Mouse (Mus musculus) stomach, embryonic 15.5 days (tissue): ENCODE measurements around the gene Masp1. TPM values are rescaled to one million over a fixed set of nuclear protein-coding genes. Genes with fewer than 3 reads are reported as not detected.

ENCODE experiments used
- ATAC-seq: fragments of 200-750 bp; cut with Nextera tagmentation; 2 replicates; pipeline ENCODE4 v1.8.0; 2017; ENCODE audit warnings: low read depth, moderate number of reproducible peaks, moderate TSS enrichment; ENCODE audit not compliant: insufficient read depth, low FRiP score
- H3K27ac ChIP-seq: fragments of 300-500 bp; sonication (generic); 2 replicates; pipeline ENCODE4 v1.5.1; 2015; ENCODE audit warnings: mild to moderate bottlenecking, inconsistent platforms
- H3K27me3 ChIP-seq: fragments of 300-500 bp; sonication (generic); replicated peaks from 2 replicates; pipeline ENCODE4 v1.6.1; 2015; ENCODE audit warnings: inconsistent platforms
- H3K36me3 ChIP-seq: fragments of 300-500 bp; sonication (generic); 2 replicates; pipeline ENCODE4 v1.6.1; 2015; ENCODE audit warnings: inconsistent platforms
- H3K4me1 ChIP-seq: fragments of 300-500 bp; sonication (generic); 2 replicates; pipeline ENCODE4 v1.6.1; 2015; ENCODE audit warnings: inconsistent platforms
- H3K4me2 ChIP-seq: fragments of 300-500 bp; sonication (generic); 2 replicates; pipeline ENCODE4 v1.6.1; 2015; ENCODE audit warnings: mild to moderate bottlenecking, inconsistent platforms
- H3K4me3 ChIP-seq: fragments of 300-500 bp; sonication (generic); replicated peaks from 2 replicates; pipeline ENCODE4 v1.5.1; 2015; ENCODE audit warnings: inconsistent platforms
- H3K9ac ChIP-seq: fragments of 300-500 bp; sonication (generic); 2 replicates; pipeline ENCODE4 v1.6.1; 2015; ENCODE audit warnings: inconsistent platforms
- H3K9me3 ChIP-seq: fragments of 300-500 bp; sonication (generic); 2 replicates; pipeline ENCODE4 v1.6.1; 2016; ENCODE audit warnings: inconsistent platforms
- WGBS: fragments of 180-500 bp; shearing (Covaris S2); methylation state at CpG from one replicate; pipeline ENCODE4 v1.1.7; 2015; 5-methylcytosine and 5-hydroxymethylcytosine counted together
- polyA plus RNA-seq: library from polyadenylated mRNA; unstranded; fragments of >200 nt; fragmentation: Nextera tagmentation; extraction: Ambion mirVana; gene quantifications from 2 replicates; pipeline ENCODE4 v1.2.1, GENCODE M21; 2015

Gene Masp1
- polyA plus RNA-seq, 1 experiment from 2014 or later, result 3.0 TPM

DNA sequence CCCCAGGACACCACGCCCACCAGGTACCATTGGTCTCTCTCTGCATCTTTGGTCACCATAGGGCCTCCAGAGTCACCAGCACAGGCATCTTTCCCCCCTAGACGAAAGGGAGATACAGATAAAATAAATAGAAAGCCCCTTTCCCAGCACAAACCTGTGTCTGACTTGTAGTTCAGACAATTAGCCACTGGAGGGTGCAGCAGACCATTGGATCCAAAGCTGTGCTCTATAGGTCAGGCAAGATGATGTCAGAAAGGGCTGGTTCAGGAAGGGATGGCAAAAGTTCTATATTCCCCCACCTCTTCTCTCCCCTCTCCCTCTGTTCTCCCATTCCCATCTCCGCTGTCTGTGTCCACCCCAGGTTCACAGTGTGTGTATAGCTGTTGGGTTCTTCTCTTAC lies 68.1 kb downstream of the Masp1 start:
- 27% methylated on average over 3 of the region's 3 CpGs for WGBS
- Histone ChIP-seq H3K9ac (no peak overlapping the region), H3K27me3 (no peaks in the 10 kb centered on the region), H3K9me3 (no peaks in the 10 kb centered on the region), H3K27ac (no peak overlapping the region), H3K4me3 (no peak overlapping the region), H3K4me2 (no peak overlapping the region), H3K36me3 (no peaks in the 10 kb centered on the region), H3K4me1 (no peaks in the 10 kb centered on the region)
- no peak; the same call in 1 of the 2 replicates for ATAC-seq

DNA sequence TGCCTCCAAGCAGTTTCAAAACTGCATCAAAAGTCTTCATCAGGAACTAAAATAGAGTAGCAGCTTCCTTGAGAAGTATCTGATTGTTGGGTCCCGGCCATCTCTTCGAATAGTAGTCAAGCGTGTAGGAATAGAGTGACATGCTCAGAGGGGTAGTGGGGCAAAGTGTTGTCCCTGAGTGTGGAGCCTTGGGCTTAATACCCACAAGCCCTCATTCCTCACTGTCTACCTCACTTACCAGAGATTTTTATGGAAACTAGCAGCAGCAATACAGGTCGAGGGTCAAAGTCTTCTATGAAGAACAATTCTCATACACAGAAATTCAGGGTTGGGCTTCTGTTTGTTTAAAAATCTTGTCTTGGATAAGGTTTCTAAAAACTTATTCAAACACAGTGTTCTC lies 69.8 kb downstream of the Masp1 start:
- H3K9ac ChIP-seq, result no peak overlapping the region
- no peaks in the 10 kb centered on the region for H3K36me3 ChIP-seq
- no peak for ATAC-seq

GRCm38 (mm10) chr16:23449946-23450345 lies 70.7 kb downstream of the Masp1 start:
- Histone ChIP-seq H3K9me3 (no peaks in the 10 kb centered on the region), H3K9ac (no peak overlapping the region), H3K27me3 (no peaks in the 10 kb centered on the region), H3K4me3 (no peak overlapping the region), H3K4me2 (no peak overlapping the region), H3K27ac (no peak overlapping the region), H3K4me1 (no peaks in the 10 kb centered on the region), H3K36me3 (no peaks in the 10 kb centered on the region)
- no peak for ATAC-seq
- WGBS, result 84% methylated on average over 2 of the region's 2 CpGs

More for the DNA sequence above, 69.8 kb downstream of the Masp1 start:
- Histone ChIP-seq H3K27ac (no peak overlapping the region), H3K4me1 (no peaks in the 10 kb centered on the region), H3K4me3 (no peak overlapping the region), H3K4me2 (no peak overlapping the region), H3K27me3 (no peaks in the 10 kb centered on the region), H3K9me3 (no peaks in the 10 kb centered on the region)
- WGBS, result 85% methylated on average over 4 of the region's 4 CpGs

DNA sequence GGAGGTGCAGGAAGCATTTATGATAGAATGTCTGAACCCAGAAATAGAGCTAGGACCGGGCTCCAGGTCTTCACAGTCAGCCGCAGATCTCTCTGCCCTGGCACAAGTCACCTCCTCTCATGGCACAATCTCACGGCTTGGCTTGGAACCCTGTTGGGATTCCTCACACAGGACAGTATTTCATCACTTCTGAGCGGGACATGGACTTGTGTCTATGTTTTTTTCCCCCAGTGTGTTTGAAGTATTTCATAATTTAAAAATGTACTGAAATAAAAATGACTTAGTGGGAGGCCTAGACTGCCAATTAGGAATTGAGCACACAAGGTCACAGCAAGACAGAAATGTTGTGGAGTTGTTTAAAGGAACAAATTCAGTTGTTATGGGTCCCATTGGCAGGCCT lies 76.4 kb downstream of the Masp1 start:
- Histone ChIP-seq H3K4me2 (no peak overlapping the region), H3K27me3 (no peaks in the 10 kb centered on the region), H3K36me3 (no peaks in the 10 kb centered on the region), H3K9ac (no peak overlapping the region), H3K27ac (no peak overlapping the region), H3K9me3 (no peaks in the 10 kb centered on the region), H3K4me1 (no peaks in the 10 kb centered on the region), H3K4me3 (no peak overlapping the region)
- no peak for ATAC-seq
- WGBS, result 88% methylated on average over 4 of the region's 4 CpGs

- H3K27me3 ChIP-seq, result no peaks in the 10 kb centered on the region
- H3K4me1 ChIP-seq, result no peaks in the 10 kb centered on the region
- no peak overlapping the region for H3K9ac ChIP-seq
- no peaks in the 10 kb centered on the region for H3K9me3 ChIP-seq
- no peak for ATAC-seq
- H3K36me3 ChIP-seq, result no peaks in the 10 kb centered on the region
- H3K4me3 ChIP-seq, result no peak overlapping the region
- H3K4me2 ChIP-seq, result no peak overlapping the region
- 56% methylated on average over 12 of the region's 12 CpGs for WGBS
- H3K27ac ChIP-seq, result no peak overlapping the region
Measured at GRCm38 (mm10) chr16:23437404-23438166, 83.0 kb downstream of the Masp1 start.

DNA sequence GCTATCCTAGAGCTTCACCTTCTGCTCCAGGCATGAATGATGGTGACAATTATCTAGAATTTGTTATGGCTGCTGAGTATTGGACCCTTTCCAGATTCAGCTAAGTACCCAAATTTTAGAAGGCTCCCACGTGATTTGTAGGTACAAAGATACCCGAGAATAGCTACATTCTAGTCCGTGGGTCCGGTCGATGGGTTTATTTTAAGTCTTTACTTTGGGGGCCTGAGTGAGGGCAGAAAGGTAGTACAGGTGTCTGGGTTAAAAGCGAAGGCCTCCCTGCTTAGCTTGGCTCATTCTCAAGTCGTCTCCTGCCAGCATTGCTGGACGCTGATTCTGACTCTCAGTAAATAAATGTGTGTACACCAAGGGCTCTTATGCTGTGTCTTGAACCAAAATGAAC lies 90.6 kb downstream of the Masp1 start:
- no peaks in the 10 kb centered on the region for H3K36me3 ChIP-seq
- H3K4me2 ChIP-seq, result no peak overlapping the region
- H3K9ac ChIP-seq, result no peak overlapping the region
- no peaks in the 10 kb centered on the region for H3K9me3 ChIP-seq
- no peaks in the 10 kb centered on the region for H3K4me1 ChIP-seq
- H3K27ac ChIP-seq, result no peak overlapping the region
- no peak overlapping the region for H3K4me3 ChIP-seq
- ATAC-seq, result no peak
- no peaks in the 10 kb centered on the region for H3K27me3 ChIP-seq
- 72% methylated on average over 8 of the region's 8 CpGs for WGBS

- no peak within 1 kb of the TSS for H3K4me2 ChIP-seq
- no peak within 1 kb of the TSS for H3K9ac ChIP-seq
- H3K4me1 ChIP-seq, result no peaks in the 10 kb centered on the region
- no peak for ATAC-seq
- H3K27me3 ChIP-seq, result no peaks in the 10 kb centered on the region
- H3K27ac ChIP-seq, result no peak within 1 kb of the TSS
- no peaks in the 10 kb centered on the region for H3K36me3 ChIP-seq
- no peaks in the 10 kb centered on the region for H3K9me3 ChIP-seq
- 77% methylated on average over 7 of the region's 7 CpGs for WGBS
- no peak within 1 kb of the TSS for H3K4me3 ChIP-seq
Measured at GRCm38 (mm10) chr16:23428647-23429319, 91.8 kb downstream of the Masp1 start, which contains the start of gene Rtp1. Gene Rtp1 (plus strand): TSS chr16:23429133.

- Histone ChIP-seq H3K4me1 (no peaks in the 10 kb centered on the region), H3K27ac (no peak overlapping the region), H3K4me2 (no peak overlapping the region), H3K36me3 (no peaks in the 10 kb centered on the region), H3K9me3 (no peaks in the 10 kb centered on the region), H3K4me3 (no peak overlapping the region), H3K27me3 (no peaks in the 10 kb centered on the region), H3K9ac (no peak overlapping the region)
- WGBS, result 66% methylated on average over 1 of the region's 1 CpGs
- no peak for ATAC-seq
Measured at GRCm38 (mm10) chr16:23427701-23428100, 92.9 kb downstream of the Masp1 start.

DNA sequence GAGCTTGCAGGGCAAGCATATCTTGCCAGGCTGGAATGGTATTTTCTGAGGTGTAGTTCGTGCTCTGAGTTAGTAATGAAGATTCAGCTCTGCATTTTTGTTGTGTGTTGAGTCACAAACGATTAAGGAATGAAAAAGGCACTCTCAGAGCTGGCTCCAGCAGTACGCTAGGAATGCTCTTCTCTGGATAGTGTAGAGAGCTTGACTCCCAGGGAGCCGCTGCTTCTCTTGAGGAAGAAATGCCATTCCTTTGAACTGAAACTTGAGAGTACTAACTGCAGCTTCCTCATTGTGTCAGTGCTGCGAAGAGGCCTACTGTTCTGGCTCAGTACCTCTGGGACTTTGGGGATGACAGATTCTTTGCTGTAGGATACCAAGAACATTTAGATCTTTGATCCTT lies 96.8 kb downstream of the Masp1 start:
- H3K4me3 ChIP-seq, result no peak overlapping the region
- H3K36me3 ChIP-seq, result no peaks in the 10 kb centered on the region
- no peak overlapping the region for H3K27ac ChIP-seq
- WGBS, result 63% methylated on average over 5 of the region's 5 CpGs
- H3K4me1 ChIP-seq, result no peaks in the 10 kb centered on the region
- no peak overlapping the region for H3K9ac ChIP-seq
- no peaks in the 10 kb centered on the region for H3K27me3 ChIP-seq
- H3K4me2 ChIP-seq, result no peak overlapping the region
- no peak for ATAC-seq
- no peaks in the 10 kb centered on the region for H3K9me3 ChIP-seq

DNA sequence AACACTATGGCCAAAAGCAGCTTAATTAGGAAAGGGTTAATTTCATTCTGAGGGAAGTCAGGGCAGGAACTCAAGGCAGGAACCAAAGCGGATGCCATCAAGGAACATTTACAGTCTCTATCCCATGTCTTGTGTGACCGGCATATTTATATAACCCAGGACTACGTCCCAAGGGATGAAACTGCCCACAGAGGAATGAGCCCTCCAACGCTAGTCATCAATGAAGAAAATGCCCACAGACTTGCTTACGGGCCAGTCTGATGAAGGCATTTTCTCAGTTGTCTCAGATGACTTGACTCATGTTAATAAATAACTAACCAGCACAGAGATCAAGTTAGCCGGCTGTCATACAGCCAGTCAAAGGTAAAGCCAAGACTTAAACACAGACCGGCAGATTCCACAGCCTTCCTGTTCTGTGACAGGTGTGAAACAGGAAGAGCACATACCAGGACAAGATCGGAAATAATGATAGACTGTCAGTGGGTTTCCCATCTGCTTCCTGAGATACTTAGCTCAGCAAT lies 101.0 kb downstream of the Masp1 start:
- Histone ChIP-seq H3K4me1 (0 out of 2 replicates have a peak, but pooled peaks cover 8% of the 10 kb centered on the region), H3K36me3 (no peaks in the 10 kb centered on the region), H3K9ac (no peak overlapping the region), H3K4me2 (no peak overlapping the region), H3K4me3 (no peak overlapping the region), H3K27me3 (no peaks in the 10 kb centered on the region), H3K27ac (no peak overlapping the region), H3K9me3 (no peaks in the 10 kb centered on the region)
- 71% methylated on average over 8 of the region's 8 CpGs for WGBS
- no peak for ATAC-seq

DNA sequence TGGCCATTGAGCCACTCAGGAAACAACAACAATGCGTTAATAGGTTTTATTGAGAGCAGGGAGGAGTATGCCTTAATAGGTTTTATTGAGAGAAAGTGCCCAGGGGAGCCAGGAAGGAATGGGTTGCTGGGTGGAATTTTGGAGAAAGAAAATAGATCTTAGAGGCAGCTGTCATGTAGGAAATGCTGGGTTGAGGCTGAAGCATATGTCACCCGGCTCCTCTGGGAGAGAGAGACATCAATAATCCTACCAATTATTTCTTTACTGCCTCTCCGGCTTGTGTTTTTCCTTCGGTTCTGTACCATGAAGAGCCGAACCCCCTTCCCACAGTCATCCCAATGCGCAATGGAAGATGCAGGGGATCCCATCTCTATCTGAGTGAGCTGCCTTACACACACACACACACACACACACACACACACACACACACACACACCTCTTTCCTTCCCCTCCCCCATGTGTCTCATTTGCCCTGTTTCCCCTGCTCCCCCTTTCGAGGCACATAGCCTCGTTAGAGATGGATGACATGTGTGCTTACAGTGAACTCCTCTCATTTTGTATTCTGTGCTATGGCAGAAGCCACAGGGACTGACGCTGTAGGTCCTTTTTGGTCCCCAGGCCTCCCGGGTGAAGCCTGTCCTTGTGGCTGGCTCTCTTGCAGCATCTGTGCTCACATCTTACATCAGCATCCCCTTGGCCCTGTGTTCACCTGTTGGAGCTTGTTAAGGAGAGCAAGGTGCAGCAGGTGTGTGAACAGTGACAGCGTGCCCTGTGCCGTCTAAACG lies 103.0 kb downstream of the Masp1 start:
- Histone ChIP-seq H3K27ac (no peak overlapping the region), H3K4me2 (no peak overlapping the region), H3K9ac (no peak overlapping the region), H3K36me3 (no peaks in the 10 kb centered on the region), H3K4me1 (0 out of 2 replicates have a peak, but pooled peaks cover 8% of the 10 kb centered on the region), H3K4me3 (no peak overlapping the region), H3K9me3 (no peaks in the 10 kb centered on the region), H3K27me3 (no peaks in the 10 kb centered on the region)
- WGBS, result 72% methylated on average over 13 of the region's 13 CpGs
- no peak for ATAC-seq
